Mouse (Mus musculus): ENCODE measurements at regions not wholly inside any gene's neighbourhood (a gene's known extent, or its start where the extent isn't known, plus 50 kb on each side); places are given as distances from the start of the nearest gene placed in this dataset.

DNA sequence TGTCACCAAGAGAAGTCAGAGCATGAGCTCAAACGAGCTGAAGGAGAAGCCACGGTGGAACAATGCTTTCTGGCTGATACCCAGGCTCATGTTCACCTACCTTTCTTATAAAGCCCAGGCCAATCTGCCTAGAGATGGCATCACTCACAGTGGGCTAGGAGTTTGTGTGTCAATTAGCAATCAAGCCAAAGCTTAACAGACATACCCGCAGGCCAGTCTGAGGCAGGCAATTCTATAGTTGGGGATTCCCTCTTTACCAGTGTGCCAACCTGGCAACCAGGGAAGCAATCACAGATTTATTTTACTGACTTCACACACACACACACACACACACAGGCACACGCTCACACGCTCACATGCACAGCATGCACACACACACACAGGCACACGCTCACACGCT, 787.3 kb downstream of the Fat4 start:
- no peak overlapping the region for H3K4me3 ChIP-seq (ENCODE audit: extremely low read depth, insufficient read depth, insufficient read length)
- no peak for DNase-seq (ENCODE audit: low read depth in 1 of 2, low spot score in 2 of 2)
- WGBS = 84% methylated on average over 7 of the region's 7 CpGs
- no peaks in the 10 kb centered on the region for H3K27me3 ChIP-seq (ENCODE audit: control insufficient read depth, insufficient read depth, low read length)
- H3K36me3 ChIP-seq (ENCODE audit: control insufficient read depth, insufficient read depth, low read length) = no peaks in the 10 kb centered on the region
- H3K4me1 ChIP-seq (ENCODE audit: control insufficient read depth, insufficient read depth, insufficient read length) = no peaks in the 10 kb centered on the region
- TF ChIP-seq CTCF (IDR thresholded peaks at IDR 0.05; ENCODE audit: extremely low read depth, insufficient read depth, insufficient read length, insufficient replicate concordance) (no peak), POLR2A (IDR thresholded peaks at IDR 0.05; ENCODE audit: low read depth, low read length) (no peak)
- H3K27ac ChIP-seq (ENCODE audit: insufficient read depth, low read length) = no peak overlapping the region

DNA sequence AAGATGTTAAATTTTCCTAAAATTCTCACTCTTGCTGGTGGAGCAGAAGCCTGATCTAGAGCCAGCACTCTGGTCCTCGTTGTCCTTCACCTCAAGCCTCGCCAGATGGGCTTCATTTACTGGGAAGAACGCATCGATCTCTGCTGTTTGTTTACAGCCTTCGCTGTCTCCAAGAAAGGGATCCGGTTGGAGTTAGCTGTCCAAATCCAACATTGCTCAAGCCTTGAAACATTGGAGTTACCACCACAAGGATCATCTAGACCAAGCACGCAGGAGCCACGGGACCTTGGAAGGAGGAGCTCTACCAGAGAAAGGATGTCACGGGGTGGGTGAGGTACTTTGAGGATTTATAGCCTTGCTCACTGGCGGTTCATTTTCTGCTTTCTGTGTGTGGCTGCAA, 788.2 kb downstream of the Fat4 start:
- no peaks in the 10 kb centered on the region for H3K4me1 ChIP-seq (ENCODE audit: control insufficient read depth, insufficient read depth, insufficient read length)
- TF ChIP-seq CTCF (IDR thresholded peaks at IDR 0.05; ENCODE audit: extremely low read depth, insufficient read depth, insufficient read length, insufficient replicate concordance) = no peak
- TF ChIP-seq POLR2A (IDR thresholded peaks at IDR 0.05; ENCODE audit: low read depth, low read length) = no peak
- no peaks in the 10 kb centered on the region for H3K27me3 ChIP-seq (ENCODE audit: control insufficient read depth, insufficient read depth, low read length)
- no peak for DNase-seq (ENCODE audit: low read depth in 1 of 2, low spot score in 2 of 2)
- no peak overlapping the region for H3K4me3 ChIP-seq (ENCODE audit: extremely low read depth, insufficient read depth, insufficient read length)
- no peak overlapping the region for H3K27ac ChIP-seq (ENCODE audit: insufficient read depth, low read length)
- 78% methylated on average over 10 of the region's 10 CpGs for WGBS
- no peaks in the 10 kb centered on the region for H3K36me3 ChIP-seq (ENCODE audit: control insufficient read depth, insufficient read depth, low read length)

DNA sequence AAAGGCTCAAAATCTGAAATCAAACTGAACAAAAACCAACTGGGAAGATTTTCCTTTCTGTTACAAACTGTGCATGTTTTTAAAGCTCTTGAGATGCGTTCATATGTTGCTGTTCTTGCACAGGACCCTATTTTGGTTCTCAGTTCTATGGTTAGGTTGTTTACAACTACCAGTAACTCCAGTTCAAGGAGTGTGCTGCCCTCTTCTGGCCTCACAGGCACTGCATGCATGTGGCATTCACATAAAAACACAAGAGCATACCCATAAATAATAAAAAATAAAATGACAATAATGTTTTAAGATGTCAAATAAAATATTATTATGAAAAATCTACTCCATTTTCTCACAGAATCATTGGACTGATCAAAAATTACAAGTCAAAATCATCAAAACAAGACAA, 818.9 kb downstream of the Fat4 start:
- Histone ChIP-seq H3K27ac (ENCODE audit: insufficient read depth, low read length) (no peak overlapping the region), H3K4me1 (ENCODE audit: control insufficient read depth, insufficient read depth, insufficient read length) (no peaks in the 10 kb centered on the region), H3K27me3 (ENCODE audit: control insufficient read depth, insufficient read depth, low read length) (no peaks in the 10 kb centered on the region), H3K4me3 (ENCODE audit: extremely low read depth, insufficient read depth, insufficient read length) (no peak overlapping the region), H3K36me3 (ENCODE audit: control insufficient read depth, insufficient read depth, low read length) (no peaks in the 10 kb centered on the region)
- no peak for TF ChIP-seq POLR2A (IDR thresholded peaks at IDR 0.05; ENCODE audit: low read depth, low read length)
- TF ChIP-seq CTCF (IDR thresholded peaks at IDR 0.05; ENCODE audit: extremely low read depth, insufficient read depth, insufficient read length, insufficient replicate concordance) = no peak
- WGBS = 85% methylated on average over 1 of the region's 1 CpGs
- DNase-seq (ENCODE audit: low read depth in 1 of 2, low spot score in 2 of 2) = no peak

DNA sequence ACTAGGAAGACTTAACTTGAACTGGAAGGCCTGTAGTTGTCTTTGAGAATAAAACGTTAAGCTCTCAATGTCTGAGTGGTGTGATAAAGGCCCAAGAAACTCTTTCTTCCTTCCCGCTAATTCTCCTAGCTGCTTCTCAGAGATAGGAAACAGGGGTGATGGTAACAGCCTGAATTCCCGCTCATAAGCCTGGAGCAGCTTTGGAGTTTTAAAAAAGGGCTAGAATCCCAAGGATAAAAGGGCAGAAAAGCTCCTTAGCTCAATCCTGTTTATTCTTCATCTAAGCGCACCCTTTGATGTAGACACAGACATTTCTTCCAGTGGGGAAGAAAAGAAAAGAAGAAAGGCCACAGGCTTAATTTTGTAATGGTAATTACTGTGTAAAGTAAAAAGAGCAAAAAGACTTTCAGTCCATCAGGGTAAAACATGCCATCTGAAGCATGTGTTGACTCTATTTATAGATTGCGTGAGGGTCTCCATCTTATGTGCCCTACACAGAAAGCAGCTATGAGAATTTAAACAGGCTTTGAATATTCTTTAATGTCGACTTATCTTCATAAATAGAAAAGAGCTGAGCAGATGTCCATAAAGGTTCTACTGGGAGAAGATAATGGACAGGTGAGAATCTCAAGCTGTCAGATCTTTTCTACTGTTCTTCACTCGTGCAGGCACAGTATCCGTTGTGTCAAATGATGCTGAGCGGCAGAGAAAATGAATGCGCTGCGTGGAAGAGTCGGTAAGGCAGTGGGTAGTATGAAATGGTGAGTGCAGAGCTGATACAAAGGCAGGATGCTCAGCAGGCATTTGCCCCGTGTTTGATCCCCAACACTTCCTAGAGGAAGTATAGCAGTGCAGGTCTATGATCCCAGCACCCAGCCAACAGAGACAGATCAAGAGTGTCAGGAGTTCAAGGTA, 818.0 kb upstream of the Intu start:
- no peak for TF ChIP-seq CTCF (IDR thresholded peaks at IDR 0.05; ENCODE audit: extremely low read depth, insufficient read depth, insufficient read length, insufficient replicate concordance)
- TF ChIP-seq POLR2A (IDR thresholded peaks at IDR 0.05; ENCODE audit: low read depth, low read length) = no peak
- H3K27me3 ChIP-seq (ENCODE audit: control insufficient read depth, insufficient read depth, low read length) = no peaks in the 10 kb centered on the region
- DNase-seq (ENCODE audit: low read depth in 1 of 2, low spot score in 2 of 2) = no peak
- no peaks in the 10 kb centered on the region for H3K36me3 ChIP-seq (ENCODE audit: control insufficient read depth, insufficient read depth, low read length)
- no peak overlapping the region for H3K27ac ChIP-seq (ENCODE audit: insufficient read depth, low read length)
- no peaks in the 10 kb centered on the region for H3K4me1 ChIP-seq (ENCODE audit: control insufficient read depth, insufficient read depth, insufficient read length)
- WGBS = 80% methylated on average over 13 of the region's 13 CpGs
- H3K4me3 ChIP-seq (ENCODE audit: extremely low read depth, insufficient read depth, insufficient read length) = no peak overlapping the region

DNA sequence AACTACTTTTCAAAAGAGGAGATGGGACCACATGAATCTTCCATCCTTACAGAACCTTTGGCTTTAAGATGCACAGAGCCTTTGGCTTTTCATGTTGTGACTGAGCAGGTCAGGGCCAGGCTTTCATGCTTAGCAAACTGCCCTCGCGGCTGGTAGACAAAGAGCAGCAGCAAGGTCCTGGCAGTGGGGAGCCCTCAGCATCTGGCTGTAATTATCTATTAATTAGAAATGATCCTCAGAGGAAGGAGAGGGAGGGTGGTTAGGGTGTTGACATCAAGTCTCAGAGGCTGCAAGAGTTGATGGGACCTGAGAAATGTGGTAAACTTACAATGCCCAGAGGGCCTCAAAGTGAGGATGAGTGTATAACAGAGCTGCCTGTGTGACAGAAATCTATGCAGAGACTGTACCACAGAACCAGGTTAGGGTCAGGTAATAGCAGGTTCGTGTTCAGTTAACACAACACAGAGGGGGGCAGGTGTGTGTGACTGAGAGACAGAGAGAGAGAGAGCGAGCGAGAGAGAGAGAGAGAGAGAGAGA, 817.0 kb upstream of the Intu start:
- Histone ChIP-seq H3K27ac (ENCODE audit: insufficient read depth, low read length) (no peak overlapping the region), H3K36me3 (ENCODE audit: control insufficient read depth, insufficient read depth, low read length) (no peaks in the 10 kb centered on the region), H3K4me1 (ENCODE audit: control insufficient read depth, insufficient read depth, insufficient read length) (no peaks in the 10 kb centered on the region), H3K4me3 (ENCODE audit: extremely low read depth, insufficient read depth, insufficient read length) (no peak overlapping the region), H3K27me3 (ENCODE audit: control insufficient read depth, insufficient read depth, low read length) (no peaks in the 10 kb centered on the region)
- 80% methylated on average over 5 of the region's 5 CpGs for WGBS
- no peak for DNase-seq (ENCODE audit: low read depth in 1 of 2, low spot score in 2 of 2)
- no peak for TF ChIP-seq POLR2A (IDR thresholded peaks at IDR 0.05; ENCODE audit: low read depth, low read length)
- TF ChIP-seq CTCF (IDR thresholded peaks at IDR 0.05; ENCODE audit: extremely low read depth, insufficient read depth, insufficient read length, insufficient replicate concordance) = no peak

DNA sequence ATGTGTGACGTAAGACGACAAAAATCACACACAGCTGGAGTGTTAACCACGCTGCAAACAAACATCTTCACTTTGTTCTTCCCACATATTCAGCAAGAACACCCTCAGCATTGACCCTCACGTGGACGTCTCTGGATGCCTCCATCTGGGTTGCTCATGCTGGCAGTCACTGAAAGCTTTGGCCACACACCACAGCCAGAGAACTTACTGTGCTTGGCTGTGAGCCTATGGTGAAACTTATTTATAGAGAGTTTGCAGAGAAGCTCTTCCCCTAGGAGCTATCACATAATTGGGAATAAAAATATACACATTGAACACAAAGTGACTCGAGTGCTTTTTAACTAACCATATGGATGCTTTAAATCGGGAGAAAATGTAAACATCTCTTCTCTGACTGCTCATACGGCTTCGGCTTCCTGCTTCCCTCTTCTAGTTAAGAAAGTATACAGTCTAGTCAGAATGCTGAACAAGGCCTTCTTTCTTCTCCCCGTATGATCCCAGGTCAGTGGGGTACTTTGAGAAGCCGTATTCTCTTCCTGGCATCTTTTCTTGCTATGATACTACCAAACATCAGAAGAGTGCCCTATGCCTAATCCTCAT, 812.0 kb upstream of the Intu start:
- DNase-seq (ENCODE audit: low read depth in 1 of 2, low spot score in 2 of 2) = no peak
- Histone ChIP-seq H3K27ac (ENCODE audit: insufficient read depth, low read length) (no peak overlapping the region), H3K4me3 (ENCODE audit: extremely low read depth, insufficient read depth, insufficient read length) (no peak overlapping the region), H3K36me3 (ENCODE audit: control insufficient read depth, insufficient read depth, low read length) (no peaks in the 10 kb centered on the region), H3K4me1 (ENCODE audit: control insufficient read depth, insufficient read depth, insufficient read length) (no peaks in the 10 kb centered on the region), H3K27me3 (ENCODE audit: control insufficient read depth, insufficient read depth, low read length) (no peaks in the 10 kb centered on the region)
- WGBS = 85% methylated on average over 11 of the region's 11 CpGs
- no peak for TF ChIP-seq CTCF (IDR thresholded peaks at IDR 0.05; ENCODE audit: extremely low read depth, insufficient read depth, insufficient read length, insufficient replicate concordance)
- no peak for TF ChIP-seq POLR2A (IDR thresholded peaks at IDR 0.05; ENCODE audit: low read depth, low read length)

Measured in spleen, adult 2 months (tissue).